Mouse (Mus musculus) kidney, adult 2 months (tissue): ENCODE measurements at regions not wholly inside any gene's neighbourhood (a gene's known extent, or its start where the extent isn't known, plus 50 kb on each side); places are given as distances from the start of the nearest gene placed in this dataset.

ENCODE experiments used
- CTCF ChIP-seq: fragments of 200-500 bp; conservative IDR thresholded peaks from 2 replicates; pipeline ENCODE4 v1.5.1; 2011; ENCODE audit warnings: low read depth, mild to moderate bottlenecking, control low read depth, low read length, moderate library complexity, mixed read lengths; ENCODE audit not compliant: insufficient read depth, insufficient read length
- POLR2A ChIP-seq: fragments of 200-500 bp; IDR thresholded peaks from one replicate; pipeline ENCODE4 v1.6.1; 2011; ENCODE audit warnings: low read depth, low read length, control low read depth

DNA sequence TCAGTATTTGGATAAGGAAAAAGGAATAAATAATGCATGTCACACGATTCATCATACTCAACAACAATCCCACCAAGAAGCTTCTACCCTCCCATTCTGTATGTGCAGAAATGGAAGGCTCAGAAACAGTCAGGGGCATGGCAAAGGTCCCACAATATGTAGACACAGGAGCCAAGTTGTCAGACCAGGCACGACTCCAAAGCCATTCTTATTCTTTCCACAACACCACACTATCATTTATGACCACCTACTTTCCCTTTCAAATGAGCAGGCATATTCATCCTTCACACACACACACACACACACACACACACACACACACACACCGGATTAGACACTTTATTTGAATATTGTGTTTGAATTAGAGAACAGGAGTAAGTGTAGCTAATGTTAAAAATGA lies 232.0 kb downstream of the Rab28 start:
- no peak for TF ChIP-seq CTCF
- no peak for TF ChIP-seq POLR2A
